Mouse (Mus musculus): Measurements from ENCODE around the gene Bcl3. TPM values are rescaled to one million over a fixed set of nuclear protein-coding genes. Genes with fewer than 3 reads are reported as not detected.

Gene Bcl3
- polyA plus RNA-seq, 1 experiment from 2014 or later: 0.65 TPM

DNA sequence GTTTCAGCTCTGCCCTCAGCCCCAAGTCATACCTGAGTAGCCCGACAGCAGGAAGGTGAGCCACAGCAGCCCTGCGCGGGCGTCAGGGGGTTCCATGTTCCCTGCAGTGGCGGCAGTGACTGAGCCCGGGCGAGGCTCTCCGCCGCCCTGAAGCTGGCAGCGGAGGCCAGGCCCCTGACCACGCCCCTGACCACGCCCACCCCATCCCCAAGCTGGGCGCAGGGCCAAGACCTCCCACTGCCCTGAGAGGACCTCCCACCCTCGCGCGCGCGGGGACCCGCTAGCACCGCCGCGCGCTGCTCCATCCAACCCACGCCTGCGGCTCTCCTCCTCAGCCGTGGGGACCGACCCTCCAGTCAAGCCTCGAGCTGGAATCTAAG, 52.2 kb downstream of the Bcl3 start:
- peaks cover 11% of the 10 kb centered on the region for H3K4me1 ChIP-seq (ENCODE audit: control insufficient read depth, insufficient read depth, low read length)
- under 1% methylated on average over 27 of the region's 28 CpGs for WGBS
- no peak overlapping the region for H3K27ac ChIP-seq (ENCODE audit: low read length)
- no peaks in the 10 kb centered on the region for H3K36me3 ChIP-seq (ENCODE audit: control insufficient read depth, insufficient read depth, low read length)
- no peaks in the 10 kb centered on the region for H3K9me3 ChIP-seq (replicated peaks; ENCODE audit: control insufficient read depth, low read length, poor library complexity, severe bottlenecking)
- peaks cover 24% of the 10 kb centered on the region for H3K27me3 ChIP-seq (ENCODE audit: control insufficient read depth, insufficient read depth, low read depth, low read length)
- peak overlapping the region; percentile 61 for H3K9ac ChIP-seq (ENCODE audit: low read depth, low read length)
- ATAC-seq: peak; percentile 74
- peak overlapping the region; percentile 41 for H3K4me3 ChIP-seq (ENCODE audit: low read depth, low read length)
- H3K4me2 ChIP-seq (ENCODE audit: low read length): peak overlapping the region; percentile 74

DNA sequence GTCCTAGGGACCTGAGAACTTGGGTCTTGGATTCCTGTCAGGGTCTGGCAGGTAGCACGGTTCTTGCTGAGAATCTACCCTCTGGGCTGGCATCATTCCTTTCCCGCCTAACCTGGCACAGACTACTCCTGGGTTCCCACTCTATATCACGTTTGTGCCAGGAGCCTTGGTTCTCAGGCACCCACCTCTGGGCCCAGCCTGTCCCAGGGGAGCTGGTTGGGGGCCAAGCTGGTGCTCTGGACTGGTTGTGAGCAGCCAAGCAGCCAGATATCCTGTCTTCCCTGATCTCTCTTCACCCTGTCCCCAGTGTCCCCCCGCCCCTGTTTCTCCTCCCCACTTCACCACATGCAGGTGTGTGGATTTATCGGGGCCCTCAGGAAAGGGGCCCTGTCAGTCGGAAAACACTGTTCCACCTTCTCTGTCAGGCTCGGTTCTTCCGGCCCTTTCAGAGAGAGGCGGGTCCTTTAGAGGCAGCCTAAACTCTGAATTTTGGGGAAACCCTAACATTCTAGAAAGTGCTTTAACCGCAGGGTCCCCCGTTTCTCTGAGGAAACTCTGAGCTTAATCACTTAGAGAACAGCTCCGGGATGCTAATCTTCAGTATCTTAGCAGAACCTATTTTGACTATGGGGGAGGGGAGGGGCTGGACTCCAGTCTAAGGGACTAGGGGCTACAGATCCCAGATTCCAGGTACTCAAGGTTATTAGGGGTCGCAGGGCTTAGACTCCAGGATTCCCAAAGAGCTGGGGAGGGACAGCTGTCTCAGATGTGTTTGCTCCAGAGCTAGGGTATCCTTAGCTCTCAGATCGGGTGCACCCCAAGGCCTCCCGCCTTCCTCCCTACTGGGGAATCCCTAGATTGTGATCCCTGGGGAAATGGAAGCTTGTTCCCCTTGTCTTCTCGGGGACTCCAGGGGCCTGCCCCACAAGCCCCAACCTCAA, 52.9 kb downstream of the Bcl3 start:
- H3K4me3 ChIP-seq (ENCODE audit: low read depth, low read length): peak overlapping the region; percentile 41
- H3K4me2 ChIP-seq (ENCODE audit: low read length): peak overlapping the region; percentile 74
- H3K9me3 ChIP-seq (replicated peaks; ENCODE audit: control insufficient read depth, low read length, poor library complexity, severe bottlenecking): no peaks in the 10 kb centered on the region
- H3K4me1 ChIP-seq (ENCODE audit: control insufficient read depth, insufficient read depth, low read length): peaks cover 11% of the 10 kb centered on the region
- no peak overlapping the region for H3K27ac ChIP-seq (ENCODE audit: low read length)
- H3K36me3 ChIP-seq (ENCODE audit: control insufficient read depth, insufficient read depth, low read length): no peaks in the 10 kb centered on the region
- H3K9ac ChIP-seq (ENCODE audit: low read depth, low read length): peak overlapping the region; percentile 61
- ATAC-seq: 0 out of 2 replicates have a peak, but pooled peaks have one; percentile 2
- WGBS: 14% methylated on average over 16 of the region's 16 CpGs
- peaks cover 24% of the 10 kb centered on the region for H3K27me3 ChIP-seq (ENCODE audit: control insufficient read depth, insufficient read depth, low read depth, low read length)

- 24% methylated on average over 4 of the region's 4 CpGs for WGBS
Observed at GRCm38 (mm10) chr7:19769001-19769400, 53.6 kb downstream of the Bcl3 start.

GRCm38 (mm10) chr7:19768251-19768650, 54.3 kb downstream of the Bcl3 start:
- H3K9ac ChIP-seq (ENCODE audit: low read depth, low read length): no peak overlapping the region
- H3K9me3 ChIP-seq (replicated peaks; ENCODE audit: control insufficient read depth, low read length, poor library complexity, severe bottlenecking): no peaks in the 10 kb centered on the region
- H3K4me1 ChIP-seq (ENCODE audit: control insufficient read depth, insufficient read depth, low read length): peaks cover 11% of the 10 kb centered on the region
- ATAC-seq: no peak
- no peak overlapping the region for H3K27ac ChIP-seq (ENCODE audit: low read length)
- H3K4me2 ChIP-seq (ENCODE audit: low read length): no peak overlapping the region
- no peaks in the 10 kb centered on the region for H3K36me3 ChIP-seq (ENCODE audit: control insufficient read depth, insufficient read depth, low read length)
- WGBS: 66% methylated on average over 14 of the region's 14 CpGs
- H3K4me3 ChIP-seq (ENCODE audit: low read depth, low read length): no peak overlapping the region
- peaks cover 24% of the 10 kb centered on the region for H3K27me3 ChIP-seq (ENCODE audit: control insufficient read depth, insufficient read depth, low read depth, low read length)

More at GRCm38 (mm10) chr7:19769001-19769400, 53.6 kb downstream of the Bcl3 start:
- H3K4me2 ChIP-seq (ENCODE audit: low read length): no peak overlapping the region
- H3K36me3 ChIP-seq (ENCODE audit: control insufficient read depth, insufficient read depth, low read length): no peaks in the 10 kb centered on the region
- H3K9me3 ChIP-seq (replicated peaks; ENCODE audit: control insufficient read depth, low read length, poor library complexity, severe bottlenecking): no peaks in the 10 kb centered on the region
- peaks cover 24% of the 10 kb centered on the region for H3K27me3 ChIP-seq (ENCODE audit: control insufficient read depth, insufficient read depth, low read depth, low read length)
- no peak overlapping the region for H3K9ac ChIP-seq (ENCODE audit: low read depth, low read length)
- peaks cover 11% of the 10 kb centered on the region for H3K4me1 ChIP-seq (ENCODE audit: control insufficient read depth, insufficient read depth, low read length)
- no peak overlapping the region for H3K4me3 ChIP-seq (ENCODE audit: low read depth, low read length)
- no peak for ATAC-seq
- no peak overlapping the region for H3K27ac ChIP-seq (ENCODE audit: low read length)

DNA sequence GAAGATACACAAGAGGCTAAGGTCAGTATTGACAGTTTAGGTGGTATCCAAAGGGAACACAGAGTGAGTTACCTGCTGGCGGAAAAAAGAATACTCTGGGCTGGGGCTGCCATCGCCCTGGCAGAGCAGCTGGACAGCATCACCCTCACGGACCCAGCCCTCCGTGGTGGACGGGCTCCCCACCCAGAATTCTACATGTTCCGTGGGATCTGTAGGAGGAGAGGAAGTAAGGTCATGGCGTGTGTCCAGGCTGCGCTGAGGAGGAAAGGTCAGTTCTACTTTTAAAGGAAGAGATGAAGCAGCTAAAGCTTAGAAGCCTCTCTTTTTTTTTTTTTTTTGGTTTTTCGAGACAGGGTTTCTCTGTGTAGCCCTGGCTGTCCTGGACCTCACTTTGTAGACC, 58.0 kb downstream of the Bcl3 start:
- H3K4me1 ChIP-seq (ENCODE audit: control insufficient read depth, insufficient read depth, low read length): no peaks in the 10 kb centered on the region
- no peaks in the 10 kb centered on the region for H3K9me3 ChIP-seq (replicated peaks; ENCODE audit: control insufficient read depth, low read length, poor library complexity, severe bottlenecking)
- no peak overlapping the region for H3K4me2 ChIP-seq (ENCODE audit: low read length)
- no peaks in the 10 kb centered on the region for H3K36me3 ChIP-seq (ENCODE audit: control insufficient read depth, insufficient read depth, low read length)
- H3K27me3 ChIP-seq (ENCODE audit: control insufficient read depth, insufficient read depth, low read depth, low read length): peaks cover 5% of the 10 kb centered on the region
- no peak overlapping the region for H3K27ac ChIP-seq (ENCODE audit: low read length)
- WGBS: 96% methylated on average over 9 of the region's 9 CpGs
- no peak overlapping the region for H3K9ac ChIP-seq (ENCODE audit: low read depth, low read length)
- ATAC-seq: no peak
- no peak overlapping the region for H3K4me3 ChIP-seq (ENCODE audit: low read depth, low read length)

- 87% methylated on average over 13 of the region's 13 CpGs for WGBS
Observed at GRCm38 (mm10) chr7:19763829-19764477, 58.6 kb downstream of the Bcl3 start.

DNA sequence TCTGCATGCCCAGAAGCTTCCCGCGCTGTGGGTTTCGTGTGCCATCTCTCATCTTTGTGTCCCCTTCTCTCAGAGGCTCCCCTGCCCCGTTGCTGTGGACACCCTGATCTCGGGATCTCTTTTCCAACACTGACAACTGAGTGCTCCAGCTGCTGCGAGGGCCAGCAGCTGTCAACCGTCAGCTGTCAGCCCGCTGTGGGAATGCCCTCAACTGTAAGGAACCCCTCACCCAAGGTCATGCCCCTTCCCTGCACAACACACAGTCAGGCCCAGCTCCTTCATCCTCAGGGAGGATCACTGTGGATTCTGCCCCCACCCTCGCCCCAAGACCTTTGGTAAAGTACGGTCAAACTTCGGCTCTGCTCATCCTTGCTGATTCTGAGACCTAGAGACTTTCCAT, 60.3 kb downstream of the Bcl3 start:
- Histone ChIP-seq H3K9me3 (replicated peaks; ENCODE audit: control insufficient read depth, low read length, poor library complexity, severe bottlenecking) (no peaks in the 10 kb centered on the region), H3K36me3 (ENCODE audit: control insufficient read depth, insufficient read depth, low read length) (no peaks in the 10 kb centered on the region), H3K27me3 (ENCODE audit: control insufficient read depth, insufficient read depth, low read depth, low read length) (no peaks in the 10 kb centered on the region), H3K4me1 (ENCODE audit: control insufficient read depth, insufficient read depth, low read length) (no peaks in the 10 kb centered on the region), H3K27ac (ENCODE audit: low read length) (no peak overlapping the region), H3K9ac (ENCODE audit: low read depth, low read length) (no peak overlapping the region), H3K4me2 (ENCODE audit: low read length) (no peak overlapping the region), H3K4me3 (ENCODE audit: low read depth, low read length) (no peak overlapping the region)
- ATAC-seq: no peak
- 88% methylated on average over 11 of the region's 11 CpGs for WGBS

More at GRCm38 (mm10) chr7:19763829-19764477, 58.6 kb downstream of the Bcl3 start:
- no peaks in the 10 kb centered on the region for H3K36me3 ChIP-seq (ENCODE audit: control insufficient read depth, insufficient read depth, low read length)
- no peak overlapping the region for H3K4me2 ChIP-seq (ENCODE audit: low read length)
- no peaks in the 10 kb centered on the region for H3K4me1 ChIP-seq (ENCODE audit: control insufficient read depth, insufficient read depth, low read length)
- no peak for ATAC-seq
- H3K9ac ChIP-seq (ENCODE audit: low read depth, low read length): no peak overlapping the region
- no peaks in the 10 kb centered on the region; the same call in none of the 2 replicates for H3K27me3 ChIP-seq (ENCODE audit: control insufficient read depth, insufficient read depth, low read depth, low read length)
- H3K27ac ChIP-seq (ENCODE audit: low read length): no peak overlapping the region
- no peaks in the 10 kb centered on the region for H3K9me3 ChIP-seq (replicated peaks; ENCODE audit: control insufficient read depth, low read length, poor library complexity, severe bottlenecking)
- no peak overlapping the region for H3K4me3 ChIP-seq (ENCODE audit: low read depth, low read length)

- Histone ChIP-seq H3K9ac (ENCODE audit: low read depth, low read length) (no peak overlapping the region), H3K4me1 (ENCODE audit: control insufficient read depth, insufficient read depth, low read length) (no peaks in the 10 kb centered on the region), H3K36me3 (ENCODE audit: control insufficient read depth, insufficient read depth, low read length) (no peaks in the 10 kb centered on the region), H3K9me3 (replicated peaks; ENCODE audit: control insufficient read depth, low read length, poor library complexity, severe bottlenecking) (no peaks in the 10 kb centered on the region), H3K27ac (ENCODE audit: low read length) (no peak overlapping the region), H3K4me3 (ENCODE audit: low read depth, low read length) (no peak overlapping the region), H3K27me3 (ENCODE audit: control insufficient read depth, insufficient read depth, low read depth, low read length) (no peaks in the 10 kb centered on the region), H3K4me2 (ENCODE audit: low read length) (no peak overlapping the region)
- ATAC-seq: no peak
- WGBS: 92% methylated on average over 13 of the region's 13 CpGs
Observed at GRCm38 (mm10) chr7:19760021-19760420, 62.5 kb downstream of the Bcl3 start.

DNA sequence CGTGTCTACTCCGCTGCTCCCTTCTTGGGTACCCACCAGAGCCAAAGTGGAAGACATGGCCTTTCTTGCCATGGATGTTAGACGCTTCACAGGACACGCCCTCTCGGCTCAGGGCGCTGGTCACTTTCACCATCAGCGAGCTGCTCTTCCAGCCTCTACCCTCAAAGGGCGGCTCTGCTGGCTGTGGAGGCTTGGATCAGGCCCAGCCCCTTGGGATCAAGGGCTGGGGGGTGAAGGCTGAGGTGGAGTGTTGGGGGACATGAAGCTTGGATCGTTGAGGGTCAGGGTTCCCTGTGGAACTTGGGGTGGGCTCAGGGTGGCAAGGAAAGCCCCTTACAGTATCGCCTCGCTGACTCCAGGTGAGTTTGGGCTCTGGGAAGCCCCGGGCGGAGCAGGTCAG, 63.9 kb downstream of the Bcl3 start:
- H3K9me3 ChIP-seq (replicated peaks; ENCODE audit: control insufficient read depth, low read length, poor library complexity, severe bottlenecking): no peaks in the 10 kb centered on the region
- ATAC-seq: no peak
- no peaks in the 10 kb centered on the region for H3K27me3 ChIP-seq (ENCODE audit: control insufficient read depth, insufficient read depth, low read depth, low read length)
- no peak overlapping the region for H3K4me3 ChIP-seq (ENCODE audit: low read depth, low read length)
- no peaks in the 10 kb centered on the region for H3K4me1 ChIP-seq (ENCODE audit: control insufficient read depth, insufficient read depth, low read length)
- no peak overlapping the region for H3K4me2 ChIP-seq (ENCODE audit: low read length)
- no peaks in the 10 kb centered on the region for H3K36me3 ChIP-seq (ENCODE audit: control insufficient read depth, insufficient read depth, low read length)
- no peak overlapping the region for H3K27ac ChIP-seq (ENCODE audit: low read length)
- no peak overlapping the region for H3K9ac ChIP-seq (ENCODE audit: low read depth, low read length)
- 93% methylated on average over 13 of the region's 13 CpGs for WGBS
